Comparison of ENCODE assay signal across 11 mouse cellular contexts in the genomic region with DNA sequence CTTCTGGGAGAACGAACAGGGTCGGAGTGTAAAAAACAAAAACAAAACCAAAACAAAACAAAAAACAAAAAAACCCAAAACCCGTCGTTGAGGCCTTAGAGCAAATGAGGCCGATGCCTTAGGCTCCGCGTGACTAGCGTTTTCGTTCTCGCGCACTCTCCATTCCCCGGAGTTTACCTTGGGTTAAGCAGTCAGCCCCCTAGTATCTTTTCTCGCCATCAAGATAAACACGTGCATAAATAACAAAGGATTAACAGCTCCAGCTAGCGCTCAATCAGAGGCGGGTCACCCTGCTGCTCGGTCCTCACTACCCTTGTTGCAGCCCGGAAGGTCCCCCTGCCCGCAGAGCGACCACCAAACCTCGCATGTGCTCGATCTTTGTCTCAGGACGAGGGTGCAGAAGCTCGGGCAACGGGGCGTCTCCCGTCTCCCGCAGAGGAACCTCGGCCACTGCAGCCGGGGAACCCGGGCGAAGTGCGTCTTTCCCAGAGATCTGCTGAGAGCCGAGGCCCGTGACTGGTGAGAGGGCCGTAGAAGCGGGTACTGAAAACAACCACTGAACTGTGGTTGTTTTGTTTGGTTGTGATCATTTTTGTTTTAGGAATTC. TPM values are rescaled to one million over a fixed set of nuclear protein-coding genes. Genes with fewer than 3 reads are reported as not detected.
DNase-seq lines count a peak whose midpoint lies in the region; ATAC-seq lines count a peak whose summit lies in the region.
"Had no signal": no experiment of that assay in that cellular context is flagged by ENCODE, and none has a peak within 500 bp of the region (broad histone marks: within the 10 kb centered on the region; RNA-seq: fewer than 3 reads in every experiment).

No protein-coding gene starts in this region.

- H3K4me1 ChIP-seq in intestine, embryonic 14.5 days (replicated peaks; ENCODE audit: control insufficient read depth, insufficient read depth, low read length), result no peaks in the 10 kb centered on the region
- no peaks in the 10 kb centered on the region for H3K4me1 ChIP-seq in intestine, embryonic 15.5 days (replicated peaks)
- H3K4me1 ChIP-seq: embryonic facial prominence, embryonic 12.5 days had no signal

- no peak overlapping the region for H3K27ac ChIP-seq in intestine, embryonic 14.5 days (ENCODE audit: low read depth)
- no peak overlapping the region for H3K27ac ChIP-seq in intestine, embryonic 15.5 days
- H3K27ac ChIP-seq: embryonic facial prominence, embryonic 12.5 days had no signal

- H3K9me3 ChIP-seq in intestine, embryonic 14.5 days (ENCODE audit: control insufficient read depth, low read length), result no peaks in the 10 kb centered on the region
- H3K9me3 ChIP-seq in intestine, embryonic 15.5 days, result no peaks in the 10 kb centered on the region
- H3K9me3 ChIP-seq: embryonic facial prominence, embryonic 12.5 days had no signal

- no peaks in the 10 kb centered on the region for H3K36me3 ChIP-seq in intestine, embryonic 14.5 days (ENCODE audit: control insufficient read depth, insufficient read depth, low read length)
- no peaks in the 10 kb centered on the region for H3K36me3 ChIP-seq in intestine, embryonic 15.5 days
- H3K36me3 ChIP-seq: embryonic facial prominence, embryonic 12.5 days had no signal

- H3K4me2 ChIP-seq in intestine, embryonic 14.5 days (ENCODE audit: low read length), result no peak overlapping the region
- no peak overlapping the region for H3K4me2 ChIP-seq in intestine, embryonic 15.5 days (replicated peaks)
- H3K4me2 ChIP-seq: embryonic facial prominence, embryonic 12.5 days had no signal

- peaks cover 100% of the 10 kb centered on the region for H3K27me3 ChIP-seq in intestine, embryonic 14.5 days (replicated peaks; ENCODE audit: control insufficient read depth, insufficient read depth, low read length)
- H3K27me3 ChIP-seq in intestine, embryonic 15.5 days (replicated peaks), result peaks cover 92% of the 10 kb centered on the region

- intact Hi-C loops in left cerebral cortex, postnatal 25 days (cut with DNase I), result loop anchor here (5.0 kb wide), 3 partner anchors 64 to 196 kb away; partner anchors contain the start of gene Igf2bp1

- DNase-seq in adrenal gland, postnatal 10 days, result peak; percentile 22
- DNase-seq in adrenal gland, adult 8-10 months, result no peak
- peak; percentile 76 for DNase-seq in intestine, embryonic 14.5 days (ENCODE audit: low spot score)
- DNase-seq in urinary bladder, adult 2 months (ENCODE audit: low spot score), result peak; percentile 31
- DNase-seq in urinary bladder, postnatal 4 days (ENCODE audit: low spot score in 2 of 2), result no peak
- DNase-seq in testis, postnatal 10 days (ENCODE audit: low spot score), result peak; percentile 44
- no peak for DNase-seq in left cerebral cortex, postnatal 25 days (ENCODE audit: low spot score in 2 of 2)

- H3K9ac ChIP-seq in intestine, embryonic 14.5 days (ENCODE audit: low read length), result no peak overlapping the region
- no peak overlapping the region for H3K9ac ChIP-seq in intestine, embryonic 15.5 days
- H3K9ac ChIP-seq: embryonic facial prominence, embryonic 12.5 days had no signal

- no peak overlapping the region for H3K4me3 ChIP-seq in intestine, embryonic 14.5 days (ENCODE audit: low read depth, low read length)
- no peak overlapping the region for H3K4me3 ChIP-seq in intestine, embryonic 15.5 days (replicated peaks)
- H3K4me3 ChIP-seq: embryonic facial prominence, embryonic 12.5 days had no signal

- no peak for ATAC-seq in intestine, embryonic 14.5 days (replicated peaks; ENCODE audit: low FRiP score, low TSS enrichment, low read depth)
- ATAC-seq in intestine, embryonic 15.5 days, result no peak

- WGBS in intestine, embryonic 14.5 days, result 1% methylated on average over 37 of the region's 37 CpGs
- WGBS in intestine, embryonic 15.5 days, result 1% methylated on average over 37 of the region's 37 CpGs

RNA-seq across cellular contexts. Expression of gene Hoxb13, which starts 9.2 kb away (rescaled TPM):
- under 1 TPM in 1 of 2 experiments, not detected in 1; 0.12 TPM for total RNA-seq in adrenal gland, postnatal 10 days (2021)
- total RNA-seq in adrenal gland, adult 8-10 months (2022), result not detected
- not detected in 2 replicates for polyA plus RNA-seq in intestine, embryonic 14.5 days (2014; fragmentation: Nextera tagmentation; extraction: Ambion mirVana)
- 2.3 and 3.6 TPM in 2 replicates for polyA plus RNA-seq in intestine, embryonic 15.5 days (2015; fragmentation: Nextera tagmentation; extraction: Ambion mirVana)
- 1.5 and 1.7 TPM in 2 replicates for polyA plus RNA-seq in urinary bladder, adult 2 months (2012; rRNA removed)
- not detected for total RNA-seq in left cerebral cortex, postnatal 25 days (2021)
- total RNA-seq: heart, postnatal 36 days; liver, adult 2 months had no signal
- polyA plus RNA-seq: embryonic facial prominence, embryonic 12.5 days had no signal

Comparison
In these comparisons a context has a peak if more than half of its experiments do, and no peak if none do; other contexts are left out.
1. DNase-seq: peak in adrenal gland, postnatal 10 days (single experiment), intestine, embryonic 14.5 days (single experiment), urinary bladder, adult 2 months (single experiment) and testis, postnatal 10 days (single experiment); none in adrenal gland, adult 8-10 months (single experiment), urinary bladder, postnatal 4 days (0 of 2) and left cerebral cortex, postnatal 25 days (0 of 2).